Mouse (Mus musculus) left cerebral cortex, postnatal 10 days (tissue): ENCODE measurements around the gene Parvg. TPM values are rescaled to one million over a fixed set of nuclear protein-coding genes. Genes with fewer than 3 reads are reported as not detected.
"Not testable (repeated sequence)": the region's sequence is repeated elsewhere in the genome, so short reads cannot be mapped to it uniquely, and the experiment has no call there.

Experiments used
- DNase-seq, 2 experiments: peaks; one replicate each; pipeline ENCODE4 v3.0.0; 2021 to 2022; ENCODE audit warnings: low spot score in 2 of 2, mixed read lengths in 1 of 2; ENCODE audit errors: extremely low spot score in 1 of 2
- intact Hi-C: fragments of 180-260 bp; cut with DNase I; formaldehyde crosslinking; loops from one replicate; pipeline ENCODE4 v1.15.1; 2025
- total RNA-seq, 2 experiments: library from RNA; stranded (reverse); gene quantifications; 2 replicates each; pipeline ENCODE4 v1.2.3; 2021

The Parvg gene
- total RNA-seq, result 1 to 10 TPM; 5.1 to 6.6 TPM

- no peak for DNase-seq
Observed at GRCm38 (mm10) chr15:84323966-84324869, at the start of gene Parvg. Gene Parvg, plus strand, starts transcription at chr15:84324026.

GRCm38 (mm10) chr15:84276066-84276465 is 47.8 kb upstream of the Parvg start:
- intact Hi-C loops, result no loop called here
- no peak for DNase-seq

More at GRCm38 (mm10) chr15:84323966-84324869, at the start of gene Parvg:
- intact Hi-C loops, result no loop called here

GRCm38 (mm10) chr15:84278091-84278490 is 45.7 kb upstream of the Parvg start:
- no peak for DNase-seq
- intact Hi-C loops, result no loop called here

- intact Hi-C loops, result no loop called here
- DNase-seq, result no peak
Observed at GRCm38 (mm10) chr15:84278656-84279055, 45.2 kb upstream of the Parvg start.

- intact Hi-C loops, result no loop called here
- DNase-seq, result no peak
Observed at GRCm38 (mm10) chr15:84280309-84280708, 43.5 kb upstream of the Parvg start.

GRCm38 (mm10) chr15:84280712-84281347 is 43.0 kb upstream of the Parvg start:
- intact Hi-C loops, result no loop called here
- no peak for DNase-seq

GRCm38 (mm10) chr15:84282206-84283085 is 41.4 kb upstream of the Parvg start:
- intact Hi-C loops, result no loop called here
- no peak for DNase-seq

GRCm38 (mm10) chr15:84284059-84284458 is 39.8 kb upstream of the Parvg start:
- DNase-seq, result no peak

GRCm38 (mm10) chr15:84285453-84285852 is 38.4 kb upstream of the Parvg start:
- intact Hi-C loops, result no loop called here
- DNase-seq, result no peak

More at GRCm38 (mm10) chr15:84284059-84284458, 39.8 kb upstream of the Parvg start:
- intact Hi-C loops, result no loop called here

- intact Hi-C loops, DNase-seq: not testable (repeated sequence)
Observed at GRCm38 (mm10) chr15:84288953-84289352, 34.9 kb upstream of the Parvg start.

GRCm38 (mm10) chr15:84291097-84291496 is 32.7 kb upstream of the Parvg start:
- intact Hi-C loops, result no loop called here
- no peak for DNase-seq

GRCm38 (mm10) chr15:84293590-84293989 is 30.2 kb upstream of the Parvg start:
- intact Hi-C loops, result no loop called here
- DNase-seq, result no peak

- intact Hi-C loops, result no loop called here
Observed at GRCm38 (mm10) chr15:84294391-84294790, 29.4 kb upstream of the Parvg start.

GRCm38 (mm10) chr15:84295225-84295624 is 28.6 kb upstream of the Parvg start:
- intact Hi-C loops, result no loop called here
- DNase-seq, result no peak

More at GRCm38 (mm10) chr15:84294391-84294790, 29.4 kb upstream of the Parvg start:
- DNase-seq, result no peak

- intact Hi-C loops, result no loop called here
- DNase-seq, result no peak
Observed at GRCm38 (mm10) chr15:84297454-84297853, 26.4 kb upstream of the Parvg start.

- intact Hi-C loops, result no loop called here
- peak in 1 of 2 experiments; percentile 52 for DNase-seq
Observed at GRCm38 (mm10) chr15:84298804-84299370, 24.9 kb upstream of the Parvg start.

GRCm38 (mm10) chr15:84299662-84300333 is 24.0 kb upstream of the Parvg start:
- DNase-seq, result peak in 1 of 2 experiments; percentile 35
- intact Hi-C loops, result no loop called here

GRCm38 (mm10) chr15:84300591-84300990 is 23.2 kb upstream of the Parvg start:
- intact Hi-C loops, result no loop called here
- no peak for DNase-seq
